Mouse (Mus musculus) CH12.LX (cell line): Measurements from ENCODE around the gene Clip1.

ENCODE experiments used
- CTCF ChIP-seq, 2 experiments: IDR thresholded peaks in 1 of 2; conservative IDR thresholded peaks in 1 of 2; 2 replicates each; pipeline ENCODE4 v1.5.1; 2011 to 2012; ENCODE audit warnings: low read depth in 2 of 2, low read length in 2 of 2, improper control_type of control experiment in 1 of 2, inconsistent platforms in 1 of 2, mild to moderate bottlenecking in 1 of 2, moderate library complexity in 1 of 2
- E2F4 ChIP-seq: IDR thresholded peaks from 2 replicates; pipeline ENCODE4 v1.6.1; 2011; ENCODE audit warnings: low read depth, low read length, improper control_type of control experiment; ENCODE audit not compliant: insufficient replicate concordance
- HCFC1 ChIP-seq: IDR thresholded peaks from 2 replicates; pipeline ENCODE4 v1.6.1; 2012; ENCODE audit warnings: low read depth, mild to moderate bottlenecking, inconsistent platforms, low read length, improper control_type of control experiment
- JUN ChIP-seq: IDR thresholded peaks from 2 replicates; pipeline ENCODE4 v1.6.1; 2011; ENCODE audit warnings: low read depth, mild to moderate bottlenecking, low read length, improper control_type of control experiment, moderate library complexity; ENCODE audit not compliant: insufficient read depth
- JUND ChIP-seq: conservative IDR thresholded peaks from 2 replicates; pipeline ENCODE4 v1.6.1; 2011; ENCODE audit warnings: low read depth, low read length, improper control_type of control experiment
- MAX ChIP-seq: IDR thresholded peaks from 2 replicates; pipeline ENCODE4 v1.6.1; 2011; ENCODE audit warnings: low read length, improper control_type of control experiment
- POLR2A ChIP-seq: IDR thresholded peaks from 2 replicates; pipeline ENCODE4 v1.6.1; 2011; ENCODE audit warnings: low read depth, mild to moderate bottlenecking, improper control_type of control experiment, low read length
- POLR2AphosphoS2 ChIP-seq: IDR thresholded peaks from 2 replicates; pipeline ENCODE4 v1.6.1; 2011; ENCODE audit warnings: low read depth, low read length, improper control_type of control experiment
- RAD21 ChIP-seq: IDR thresholded peaks from 2 replicates; pipeline ENCODE4 v1.6.1; 2011; ENCODE audit warnings: low read depth, mild to moderate bottlenecking, low read length, improper control_type of control experiment, moderate library complexity
- RCOR1 ChIP-seq: conservative IDR thresholded peaks from 2 replicates; pipeline ENCODE4 v1.6.1; 2012; ENCODE audit warnings: low read depth, mild to moderate bottlenecking, inconsistent platforms, low read length, improper control_type of control experiment
- SIN3A ChIP-seq: IDR thresholded peaks from 2 replicates; pipeline ENCODE4 v1.6.1; 2012; ENCODE audit warnings: low read length, improper control_type of control experiment, inconsistent platforms
- ZKSCAN1 ChIP-seq: IDR thresholded peaks from 2 replicates; pipeline ENCODE4 v1.6.1; 2012; ENCODE audit warnings: low read depth, inconsistent platforms, low read length, improper control_type of control experiment, borderline replicate concordance
- ZNF384 ChIP-seq: IDR thresholded peaks from 2 replicates; pipeline ENCODE4 v1.6.1; 2012; ENCODE audit warnings: low read depth, low read length, improper control_type of control experiment, inconsistent platforms

GRCm38 (mm10) chr5:123533801-123534200 is 150.6 kb downstream of the Clip1 start:
- no peak for TF ChIP-seq RCOR1
- TF ChIP-seq CTCF (conservative IDR thresholded peaks at IDR 0.05 in 1 of 2, IDR thresholded peaks at IDR 0.05 in 1 of 2; ENCODE audit: low read depth in 2 of 2, low read length in 2 of 2): no peak
- no peak for TF ChIP-seq POLR2AphosphoS2
- TF ChIP-seq E2F4: no peak
- no peak for TF ChIP-seq MAX
- no peak for TF ChIP-seq POLR2A
- no peak for TF ChIP-seq ZNF384
- TF ChIP-seq ZKSCAN1: no peak
- no peak for TF ChIP-seq RAD21
- no peak for TF ChIP-seq HCFC1
- TF ChIP-seq JUND: no peak
- TF ChIP-seq SIN3A: no peak
- no peak for TF ChIP-seq JUN
